Mouse (Mus musculus): ENCODE measurements at regions not wholly inside any gene's neighbourhood (a gene's known extent, or its start where the extent isn't known, plus 50 kb on each side); places are given as distances from the start of the nearest gene placed in this dataset.

DNA sequence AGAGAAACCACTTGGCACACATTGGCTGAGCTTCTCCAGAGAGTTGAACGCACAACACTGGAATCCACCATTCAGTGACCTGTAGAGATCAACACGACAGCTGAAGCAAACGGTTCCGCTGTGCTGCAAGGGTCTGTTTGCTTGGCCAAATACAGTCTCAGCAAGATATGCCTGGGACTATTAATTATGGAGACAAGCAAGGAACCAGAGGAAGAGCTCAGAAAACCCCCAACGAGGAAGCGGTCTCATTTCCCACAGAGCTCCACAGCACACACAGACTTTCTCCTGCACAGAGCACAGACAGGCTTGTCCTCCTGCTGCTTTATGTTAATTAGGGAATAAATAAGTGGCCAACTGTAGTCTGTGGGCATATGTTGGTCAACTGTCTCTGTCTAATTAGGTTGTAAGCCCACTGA, 223.4 kb upstream of the Tacr3 start:
- no peak for DNase-seq (ENCODE audit: low read depth, low spot score)

DNA sequence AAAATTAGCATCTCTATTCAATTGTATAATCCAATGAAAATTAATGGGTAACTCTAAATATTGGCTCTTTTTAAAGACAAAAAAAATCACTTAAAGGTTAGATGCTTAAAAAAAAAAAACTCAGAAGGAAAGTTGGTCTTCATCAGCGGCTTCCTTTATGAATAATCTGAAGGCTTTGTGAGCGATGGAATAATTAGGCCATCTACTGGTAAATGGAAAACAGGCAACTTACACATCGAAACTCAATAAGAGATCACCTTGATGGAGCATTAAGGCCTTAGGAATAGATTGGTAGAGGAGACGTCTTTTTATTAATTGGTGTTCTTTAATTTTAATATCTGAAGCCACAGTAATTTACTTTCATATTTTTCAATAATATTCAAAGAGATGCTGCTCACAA, 218.6 kb upstream of the Tacr3 start:
- DNase-seq (ENCODE audit: low read depth, low spot score): no peak

DNA sequence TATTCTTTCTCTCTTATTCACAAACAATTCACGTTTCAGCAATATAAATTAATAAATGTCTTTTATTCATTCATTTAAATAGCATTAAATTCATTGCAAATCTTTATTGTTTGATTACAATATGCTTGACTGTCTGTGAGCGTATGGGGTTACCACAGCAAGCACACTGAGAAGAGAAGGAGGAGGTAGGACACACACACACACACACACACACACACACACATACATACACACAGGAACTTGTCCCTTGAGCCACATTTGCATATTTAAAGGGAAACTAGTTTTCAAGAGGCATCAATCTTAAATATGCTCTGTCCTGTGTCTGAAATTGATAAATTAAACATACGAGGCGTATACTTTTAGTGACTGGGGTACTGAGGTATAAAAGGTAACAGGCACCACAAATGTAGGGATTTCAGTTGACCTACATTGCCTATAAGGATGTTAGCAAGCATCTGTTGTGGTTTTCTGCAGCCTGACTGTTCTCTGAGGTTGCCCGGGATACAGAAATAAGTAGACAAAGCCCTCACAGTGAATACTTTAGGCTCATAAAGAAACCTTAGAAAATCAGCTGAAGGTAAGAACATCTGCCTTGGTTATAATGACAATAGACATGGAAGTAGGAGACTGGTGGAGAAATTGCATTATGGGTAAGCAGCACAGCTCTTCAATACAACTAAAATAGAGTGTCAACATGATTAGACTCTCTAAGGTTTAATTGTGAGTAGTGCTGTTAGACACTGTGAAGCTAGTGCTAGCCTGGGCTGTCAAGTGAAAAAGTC, 217.1 kb upstream of the Tacr3 start:
- no peak for DNase-seq (ENCODE audit: low read depth, low spot score)

DNA sequence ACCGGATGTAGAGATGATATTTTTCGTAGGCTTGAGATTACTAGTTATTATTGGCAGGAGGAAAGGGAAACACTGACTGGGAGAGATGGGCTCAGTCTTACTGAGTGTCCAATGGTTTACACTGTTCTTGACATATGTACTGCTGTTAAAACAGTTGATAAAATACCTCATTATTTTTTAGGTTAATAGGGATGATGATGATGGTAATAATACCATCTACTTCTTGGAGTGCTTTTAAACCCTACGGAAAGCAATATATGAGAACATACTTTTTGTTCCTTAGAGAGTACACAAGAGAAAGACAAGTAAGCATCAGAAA, 216.6 kb upstream of the Tacr3 start:
- no peak for DNase-seq (ENCODE audit: low read depth, low spot score)

DNA sequence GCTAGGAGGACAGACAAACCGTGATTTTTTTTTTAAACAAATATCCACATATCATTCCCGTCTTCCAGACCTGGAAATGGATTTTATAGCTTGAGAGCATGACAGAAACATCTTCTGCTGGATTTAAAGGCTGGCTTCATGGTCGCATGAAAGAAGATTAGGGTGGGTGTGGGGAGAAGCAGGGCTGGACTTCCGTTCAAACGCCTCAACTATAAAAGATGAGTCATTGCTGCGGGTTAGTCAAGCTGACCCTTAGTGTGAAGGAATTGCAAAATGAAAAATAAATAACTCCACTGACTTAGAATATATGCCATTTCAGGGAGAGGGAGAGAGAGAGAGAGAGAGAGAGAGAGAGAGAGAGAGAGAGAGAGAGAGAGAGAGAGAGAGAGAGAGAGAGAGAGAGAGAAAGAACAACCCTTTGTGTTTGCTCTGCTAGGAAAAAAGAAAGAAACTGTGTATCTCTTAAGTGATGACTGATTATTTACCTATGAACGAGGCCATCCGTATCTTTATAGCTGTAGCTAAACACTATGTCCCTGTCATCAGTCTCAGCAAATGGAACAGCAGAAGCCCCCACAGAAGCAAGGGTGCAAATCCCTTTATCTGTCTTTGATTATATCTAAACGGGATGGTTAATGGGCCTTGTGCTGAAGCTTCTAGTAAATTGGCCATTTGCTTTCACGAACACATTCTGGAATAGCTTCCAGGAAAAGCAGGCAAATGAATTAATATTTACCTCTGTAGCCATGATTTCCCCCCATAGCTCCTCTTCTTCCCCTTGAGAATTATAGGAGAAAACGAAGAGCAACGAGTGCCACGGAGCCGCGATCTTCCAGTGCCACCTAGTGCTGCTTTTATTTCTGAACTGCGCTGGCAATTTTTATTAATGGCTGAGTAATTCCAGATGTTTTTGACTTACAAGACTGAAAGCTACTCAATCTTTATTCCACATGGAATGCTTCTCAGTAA, 199.4 kb upstream of the Tacr3 start:
- no peak for DNase-seq (ENCODE audit: low read depth, low spot score)

DNA sequence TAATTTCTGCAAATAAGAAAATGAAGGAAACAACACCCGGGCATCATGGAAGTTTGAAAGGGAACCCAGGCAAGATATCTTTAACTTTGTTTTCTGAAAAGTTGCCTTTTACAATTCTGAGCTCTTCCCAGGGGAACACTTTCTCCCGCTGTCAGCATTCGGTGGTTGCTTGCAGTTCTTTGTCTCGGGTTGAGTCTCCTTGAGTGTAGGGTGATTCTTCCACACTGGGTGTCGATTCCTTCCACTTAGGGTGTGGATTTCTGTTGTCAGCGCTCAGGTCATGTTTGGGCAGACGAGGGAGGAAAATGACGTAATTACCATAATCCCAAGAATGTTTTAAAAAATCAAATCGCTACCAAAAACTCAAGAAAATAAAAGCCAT, 198.7 kb upstream of the Tacr3 start:
- no peak for DNase-seq (ENCODE audit: low read depth, low spot score)

DNA sequence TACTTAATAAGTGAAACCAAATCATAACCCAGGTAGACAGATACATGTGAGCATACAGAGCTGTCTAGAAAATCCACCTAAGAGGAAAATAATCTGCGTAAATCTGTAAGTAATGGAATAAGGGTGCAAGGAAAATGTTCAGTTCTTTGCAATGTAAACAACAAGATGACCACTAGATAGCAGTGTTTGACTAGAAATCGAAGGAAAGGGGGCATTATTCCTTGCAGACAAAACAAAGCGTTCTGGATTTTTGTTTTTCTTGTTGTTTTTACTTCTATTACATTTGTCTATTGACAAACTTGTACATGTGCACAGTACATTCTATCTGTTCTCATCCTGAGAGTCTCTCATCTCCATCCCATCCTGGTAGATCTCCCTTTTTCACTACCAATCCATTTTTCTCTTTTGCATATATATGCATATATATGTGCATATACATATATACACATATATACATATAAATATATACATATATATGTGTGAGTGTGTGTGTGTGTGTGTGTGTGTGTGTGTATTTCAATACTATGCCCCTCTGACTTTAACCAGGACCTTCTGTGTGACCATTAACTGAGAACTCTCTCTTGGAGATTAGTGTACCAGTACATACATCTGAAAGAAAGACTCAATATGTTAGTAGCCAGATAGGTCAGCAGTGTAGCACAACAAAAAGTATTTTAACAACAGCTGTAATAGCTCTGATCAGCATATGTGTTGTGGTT, 179.9 kb upstream of the Tacr3 start:
- peak; percentile 47 for DNase-seq (ENCODE audit: low read depth, low spot score)

DNA sequence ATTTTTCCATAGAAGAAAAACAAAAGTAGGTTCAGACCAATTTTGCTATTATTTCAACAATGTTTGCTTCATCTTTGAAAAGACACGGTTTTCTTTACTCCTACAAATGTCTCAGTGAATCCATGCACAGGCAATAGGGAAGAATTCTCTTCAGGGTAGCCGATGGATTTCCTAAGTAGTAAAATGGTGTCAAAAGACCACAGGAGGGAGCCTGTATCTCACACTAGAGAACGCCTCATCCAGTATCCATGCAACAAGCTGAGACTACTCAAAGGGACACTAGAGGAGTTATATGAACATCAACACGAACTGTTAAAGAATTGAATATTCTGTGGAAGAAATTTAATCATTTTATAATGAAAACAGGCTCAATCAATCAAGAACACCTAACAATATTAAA, 174.8 kb upstream of the Tacr3 start:
- DNase-seq (ENCODE audit: low read depth, low spot score): peak; percentile 55

DNA sequence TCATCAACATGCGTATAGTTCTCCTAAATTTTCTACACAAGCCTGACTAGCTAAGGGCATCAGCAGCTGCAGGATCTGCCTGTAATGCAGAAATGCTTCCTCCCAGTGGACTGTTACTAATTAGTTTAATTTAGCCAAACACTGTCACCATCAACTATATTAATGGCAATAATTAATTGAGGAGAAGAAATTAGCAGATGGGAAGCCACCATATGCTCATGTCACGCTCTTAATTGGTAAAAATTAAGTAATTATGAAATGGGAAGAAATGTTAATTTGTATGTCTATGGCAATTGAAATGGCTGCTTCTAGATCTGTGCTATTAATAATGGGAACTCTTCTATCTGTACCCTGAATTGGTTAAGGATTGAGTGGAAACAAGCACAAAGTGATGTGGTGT, 133.9 kb upstream of the Tacr3 start:
- no peak for DNase-seq (ENCODE audit: low read depth, low spot score)

DNA sequence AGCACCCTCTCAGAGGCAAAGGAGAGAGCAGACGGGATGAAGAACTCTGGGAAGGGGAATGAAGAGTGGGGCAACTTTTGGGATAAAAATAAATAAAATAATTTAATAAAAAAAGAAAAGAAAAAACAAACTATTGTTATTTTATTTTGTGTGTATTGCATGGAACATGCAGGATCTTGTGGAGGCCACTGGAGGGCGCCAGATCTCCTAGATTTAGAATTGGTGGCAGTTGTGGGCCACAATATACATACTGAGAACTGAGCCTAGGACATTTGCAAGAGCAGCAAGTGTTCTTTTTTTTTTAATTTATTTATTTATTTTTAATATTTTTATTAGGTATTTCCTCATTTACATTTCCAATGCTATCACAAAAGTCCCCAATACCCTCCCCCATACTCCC, 110.2 kb upstream of the Tacr3 start:
- DNase-seq (ENCODE audit: low read depth, low spot score): no peak

DNA sequence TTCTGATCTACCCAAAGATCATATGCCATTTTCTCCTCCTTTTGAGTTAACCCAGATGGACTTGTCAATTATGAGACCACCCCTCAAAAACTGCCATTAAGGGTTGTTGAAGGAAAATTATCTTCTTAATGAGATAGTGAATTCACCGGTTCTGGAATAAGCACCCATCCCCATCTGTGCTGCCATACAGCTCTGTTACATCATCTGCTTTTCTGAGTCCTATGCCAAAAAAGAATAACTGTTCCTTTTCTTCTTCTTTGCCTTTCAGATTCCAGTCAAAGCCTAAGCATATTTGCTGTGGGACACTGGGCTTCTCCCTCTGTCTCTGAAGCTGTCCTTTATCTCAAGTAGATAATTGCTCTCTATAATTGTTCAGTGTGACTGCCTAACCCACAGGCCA, 93.1 kb upstream of the Tacr3 start:
- DNase-seq (ENCODE audit: low read depth, low spot score): no peak

DNA sequence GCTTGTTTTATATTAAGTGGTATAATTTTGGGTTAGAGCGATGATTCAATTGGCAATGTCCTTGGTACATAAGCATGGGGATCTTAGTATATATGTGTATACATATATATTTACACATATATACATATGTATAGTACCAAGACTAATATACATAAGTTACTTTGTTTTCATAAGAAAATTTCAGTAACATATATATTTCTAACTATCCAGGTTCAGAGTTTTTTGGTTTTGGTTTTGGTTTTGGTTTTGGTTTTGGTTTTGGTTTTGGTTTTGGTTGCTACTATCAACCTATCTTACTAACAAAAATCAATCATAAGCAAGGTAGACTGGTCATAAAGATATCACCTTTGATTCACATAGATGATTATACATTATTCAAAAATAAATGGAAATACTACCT, 67.7 kb upstream of the Tacr3 start:
- DNase-seq (ENCODE audit: low read depth, low spot score): no peak

DNA sequence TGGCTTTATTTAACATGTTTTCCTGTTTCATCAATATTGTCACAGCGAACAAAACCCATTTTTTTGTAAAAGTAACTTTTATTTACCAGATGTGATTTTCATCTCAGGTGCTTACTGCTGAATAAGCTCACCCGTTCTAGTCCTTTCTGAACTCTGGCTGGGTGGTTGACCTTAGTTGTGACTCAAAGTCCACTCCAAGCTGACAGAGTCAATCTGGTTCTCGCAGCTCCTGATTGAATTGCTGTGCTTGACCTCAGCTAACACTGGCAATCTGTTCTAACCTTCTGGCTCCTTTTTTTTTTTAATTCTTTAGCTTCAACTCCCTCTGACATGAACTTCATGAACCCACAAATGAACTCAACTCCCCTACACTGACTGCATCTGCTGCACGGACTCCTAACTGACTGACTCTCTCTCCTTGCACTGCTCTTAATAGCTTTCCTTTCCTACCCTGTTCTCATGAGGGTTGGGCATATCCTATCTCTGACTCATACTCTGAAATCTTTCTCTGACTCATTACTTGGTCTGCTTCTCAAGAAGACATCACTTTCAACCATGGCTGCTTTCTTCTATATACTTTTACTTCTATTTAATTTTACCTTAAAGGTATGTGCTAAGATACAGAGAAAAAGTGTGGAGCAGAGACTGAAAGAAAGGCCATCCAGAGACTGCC, 65.4 kb upstream of the Tacr3 start:
- DNase-seq (ENCODE audit: low read depth, low spot score): no peak
